Mouse (Mus musculus) heart, embryonic 14.5 days (tissue): Measurements from ENCODE around the gene Atp8b3. TPM values are rescaled to one million over a fixed set of nuclear protein-coding genes. Genes with fewer than 3 reads are reported as not detected.
A peak's percentile ranks its signal among the peaks of the same experiment; 100 is the strongest.

ENCODE experiments used
- ATAC-seq: fragments of 200-750 bp; cut with Nextera tagmentation; 2 replicates; pipeline ENCODE4 v1.8.0; 2017; ENCODE audit warnings: low read depth, moderate TSS enrichment; ENCODE audit not compliant: insufficient number of reproducible peaks, insufficient read depth, low FRiP score
- H3K27ac ChIP-seq, 2 experiments: fragments of 200-500 bp in 1 of 2; fragments of 300-500 bp in 1 of 2; sonication (generic) in 1 of 2; replicated peaks in 1 of 2; 2 replicates each; pipeline ENCODE4 v1.5.1; 2012 to 2014; ENCODE audit warnings: low read depth in 2 of 2, low read length in 2 of 2, control low read depth in 1 of 2, mild to moderate bottlenecking in 1 of 2, mixed read lengths in 1 of 2; ENCODE audit not compliant: control insufficient read depth in 1 of 2, insufficient read depth in 1 of 2
- H3K27me3 ChIP-seq: fragments of 300-500 bp; sonication (generic); 2 replicates; pipeline ENCODE4 v1.6.1; 2014; ENCODE audit warnings: mild to moderate bottlenecking, low read length, control low read depth; ENCODE audit not compliant: control insufficient read depth, insufficient read depth
- H3K36me3 ChIP-seq: fragments of 300-500 bp; sonication (generic); 2 replicates; pipeline ENCODE4 v1.6.1; 2014; ENCODE audit warnings: mild to moderate bottlenecking, control low read depth, low read length, mixed read lengths; ENCODE audit not compliant: control insufficient read depth, insufficient read depth
- H3K4me1 ChIP-seq, 2 experiments: fragments of 200-500 bp in 1 of 2; fragments of 300-500 bp in 1 of 2; sonication (generic) in 1 of 2; 2 replicates each; pipeline ENCODE4 v1.6.1; 2012 to 2014; ENCODE audit warnings: low read length in 2 of 2, control low read depth in 1 of 2, mixed read lengths in 1 of 2; ENCODE audit not compliant: control insufficient read depth in 2 of 2, insufficient read depth in 2 of 2
- H3K4me2 ChIP-seq: fragments of 300-500 bp; sonication (generic); 2 replicates; pipeline ENCODE4 v1.6.1; 2014; ENCODE audit warnings: mild to moderate bottlenecking, low read length
- H3K4me3 ChIP-seq, 2 experiments: fragments of 200-500 bp in 1 of 2; fragments of 300-500 bp in 1 of 2; sonication (generic) in 1 of 2; 2 replicates each; pipeline ENCODE4 v1.5.1; 2012 to 2014; ENCODE audit warnings: low read length in 2 of 2, mild to moderate bottlenecking in 2 of 2, control low read depth in 1 of 2, low read depth in 1 of 2, moderate library complexity in 1 of 2; ENCODE audit not compliant: control insufficient read depth in 1 of 2, insufficient read depth in 1 of 2
- H3K9ac ChIP-seq: fragments of 300-500 bp; sonication (generic); 2 replicates; pipeline ENCODE4 v1.6.1; 2014; ENCODE audit warnings: mild to moderate bottlenecking, low read length
- H3K9me3 ChIP-seq: fragments of 300-500 bp; sonication (generic); 2 replicates; pipeline ENCODE4 v1.6.1; 2016; ENCODE audit warnings: low read length, control low read depth; ENCODE audit not compliant: control insufficient read depth
- WGBS: fragments of 180-500 bp; shearing (Covaris S2); extraction: QIAGEN DNeasy Blood & Tissue Kit; methylation state at CpG from one replicate; pipeline ENCODE4 v1.1.7; 2014; 5-methylcytosine and 5-hydroxymethylcytosine counted together
- polyA plus RNA-seq: library from polyadenylated mRNA; unstranded; fragments of >200 nt; fragmentation: Nextera tagmentation; extraction: Ambion mirVana; gene quantifications from 2 replicates; pipeline ENCODE4 v1.2.1, GENCODE M21; 2014

The Atp8b3 gene
- polyA plus RNA-seq, 1 experiment from 2014 or later, result 0.08 TPM

GRCm38 (mm10) chr10:80549279-80549678, 10.4 kb upstream of the Atp8b3 start:
- Histone ChIP-seq H3K9me3 (no peaks in the 10 kb centered on the region), H3K4me3 (no peak overlapping the region), H3K36me3 (peaks cover 60% of the 10 kb centered on the region), H3K27me3 (no peaks in the 10 kb centered on the region), H3K4me2 (no peak overlapping the region), H3K27ac (no peak overlapping the region), H3K9ac (no peak overlapping the region), H3K4me1 (peaks cover 11 to 13% of the 10 kb centered on the region in 2 experiments)
- no peak for ATAC-seq
- 88% methylated on average over 21 of the region's 21 CpGs for WGBS

- H3K27me3 ChIP-seq, result no peaks in the 10 kb centered on the region
- no peak overlapping the region for H3K4me3 ChIP-seq
- no peaks in the 10 kb centered on the region for H3K9me3 ChIP-seq
- H3K4me1 ChIP-seq, result peaks cover 4 to 5% of the 10 kb centered on the region in 2 experiments
- no peak overlapping the region for H3K27ac ChIP-seq
- H3K36me3 ChIP-seq, result peaks cover 68% of the 10 kb centered on the region
- 68% methylated on average over 10 of the region's 10 CpGs for WGBS
- H3K9ac ChIP-seq, result no peak overlapping the region
- peak; percentile 51; the same call in 1 of the 2 replicates for ATAC-seq
- H3K4me2 ChIP-seq, result no peak overlapping the region
Observed at GRCm38 (mm10) chr10:80548428-80549006, 9.6 kb upstream of the Atp8b3 start.

GRCm38 (mm10) chr10:80547539-80547938, 8.6 kb upstream of the Atp8b3 start:
- H3K9ac ChIP-seq, result no peak overlapping the region
- H3K4me1 ChIP-seq, result no peaks in the 10 kb centered on the region; a peak in 1 of 4 replicates
- H3K27ac ChIP-seq, result no peak overlapping the region
- H3K27me3 ChIP-seq, result no peaks in the 10 kb centered on the region
- ATAC-seq, result no peak
- H3K36me3 ChIP-seq, result peaks cover 78% of the 10 kb centered on the region
- H3K9me3 ChIP-seq, result no peaks in the 10 kb centered on the region
- H3K4me3 ChIP-seq, result no peak overlapping the region
- WGBS, result 90% methylated on average over 15 of the region's 15 CpGs
- no peak overlapping the region for H3K4me2 ChIP-seq

GRCm38 (mm10) chr10:80546945-80547344, 8.0 kb upstream of the Atp8b3 start:
- WGBS, result 89% methylated on average over 4 of the region's 4 CpGs
- Histone ChIP-seq H3K4me2 (no peak overlapping the region), H3K36me3 (peaks cover 84% of the 10 kb centered on the region), H3K27ac (no peak overlapping the region), H3K9me3 (no peaks in the 10 kb centered on the region), H3K9ac (no peak overlapping the region), H3K4me3 (no peak overlapping the region), H3K27me3 (no peaks in the 10 kb centered on the region), H3K4me1 (no peaks in the 10 kb centered on the region; a peak in 1 of 4 replicates)
- no peak for ATAC-seq

- WGBS, result 87% methylated on average over 8 of the region's 8 CpGs
- H3K27ac ChIP-seq, result no peak overlapping the region
- H3K4me2 ChIP-seq, result no peak overlapping the region
- H3K36me3 ChIP-seq, result peaks cover 94% of the 10 kb centered on the region
- H3K9me3 ChIP-seq, result no peaks in the 10 kb centered on the region
- no peaks in the 10 kb centered on the region; a peak in 1 of 4 replicates for H3K4me1 ChIP-seq
- no peaks in the 10 kb centered on the region for H3K27me3 ChIP-seq
- no peak overlapping the region for H3K4me3 ChIP-seq
- H3K9ac ChIP-seq, result no peak overlapping the region
- ATAC-seq, result no peak
Observed at GRCm38 (mm10) chr10:80545590-80545989, 6.7 kb upstream of the Atp8b3 start.

GRCm38 (mm10) chr10:80543873-80544272, 4.9 kb upstream of the Atp8b3 start:
- Histone ChIP-seq H3K4me3 (no peak overlapping the region), H3K4me2 (no peak overlapping the region), H3K9ac (no peak overlapping the region), H3K9me3 (no peaks in the 10 kb centered on the region), H3K27ac (no peak overlapping the region), H3K36me3 (peaks cover 81% of the 10 kb centered on the region), H3K27me3 (no peaks in the 10 kb centered on the region), H3K4me1 (peaks cover 0 to 1% of the 10 kb centered on the region in 2 experiments; a peak in 2 of 4 replicates)
- WGBS, result 92% methylated on average over 14 of the region's 14 CpGs
- ATAC-seq, result no peak

GRCm38 (mm10) chr10:80539493-80539892, 569 bp upstream of the Atp8b3 start:
- Histone ChIP-seq H3K9ac (no peak overlapping the region), H3K27me3 (peaks cover 16% of the 10 kb centered on the region), H3K36me3 (peaks cover 40% of the 10 kb centered on the region), H3K4me2 (peak overlapping the region; percentile 53; the same call in 1 of the 2 replicates), H3K4me1 (peaks cover 2 to 11% of the 10 kb centered on the region in 2 experiments; a peak in 3 of 4 replicates), H3K4me3 (no peak overlapping the region), H3K9me3 (no peaks in the 10 kb centered on the region), H3K27ac (no peak overlapping the region)
- 26% methylated on average over 5 of the region's 5 CpGs for WGBS
- peak; percentile 8; the same call in 1 of the 2 replicates for ATAC-seq

- 54% methylated on average over 5 of the region's 5 CpGs for WGBS
Observed at GRCm38 (mm10) chr10:80538180-80538579, 744 bp downstream of the Atp8b3 start.

More at GRCm38 (mm10) chr10:80538180-80538579, 744 bp downstream of the Atp8b3 start:
- H3K4me2 ChIP-seq, result no peak overlapping the region
- H3K4me1 ChIP-seq, result peaks cover 2 to 11% of the 10 kb centered on the region in 2 experiments; a peak in 3 of 4 replicates
- H3K9ac ChIP-seq, result no peak overlapping the region
- H3K4me3 ChIP-seq, result no peak overlapping the region
- H3K9me3 ChIP-seq, result no peaks in the 10 kb centered on the region
- H3K27me3 ChIP-seq, result peaks cover 16% of the 10 kb centered on the region
- ATAC-seq, result no peak
- peaks cover 27% of the 10 kb centered on the region for H3K36me3 ChIP-seq
- H3K27ac ChIP-seq, result no peak overlapping the region
